Mouse (Mus musculus) mouse embryonic stem cell (cell line): Measurements from ENCODE around the gene Cyb5d2.

Experiments
- in situ Hi-C, 2 experiments: fragments of 300-500 bp; cut with MboI; formaldehyde crosslinking; loops; 1 replicate in 1 of 2; 3 replicates in 1 of 2; pipeline ENCODE4 v1.14.3; 2019 to 2020; ENCODE audit warnings: low sequenced_read_pairs in 2 of 2, low pct_unique_long_range_greater_than_20kb in 1 of 2, mixed read lengths in 1 of 2; ENCODE audit not compliant: unreplicated experiment in 1 of 2

Gene Cyb5d2

DNA sequence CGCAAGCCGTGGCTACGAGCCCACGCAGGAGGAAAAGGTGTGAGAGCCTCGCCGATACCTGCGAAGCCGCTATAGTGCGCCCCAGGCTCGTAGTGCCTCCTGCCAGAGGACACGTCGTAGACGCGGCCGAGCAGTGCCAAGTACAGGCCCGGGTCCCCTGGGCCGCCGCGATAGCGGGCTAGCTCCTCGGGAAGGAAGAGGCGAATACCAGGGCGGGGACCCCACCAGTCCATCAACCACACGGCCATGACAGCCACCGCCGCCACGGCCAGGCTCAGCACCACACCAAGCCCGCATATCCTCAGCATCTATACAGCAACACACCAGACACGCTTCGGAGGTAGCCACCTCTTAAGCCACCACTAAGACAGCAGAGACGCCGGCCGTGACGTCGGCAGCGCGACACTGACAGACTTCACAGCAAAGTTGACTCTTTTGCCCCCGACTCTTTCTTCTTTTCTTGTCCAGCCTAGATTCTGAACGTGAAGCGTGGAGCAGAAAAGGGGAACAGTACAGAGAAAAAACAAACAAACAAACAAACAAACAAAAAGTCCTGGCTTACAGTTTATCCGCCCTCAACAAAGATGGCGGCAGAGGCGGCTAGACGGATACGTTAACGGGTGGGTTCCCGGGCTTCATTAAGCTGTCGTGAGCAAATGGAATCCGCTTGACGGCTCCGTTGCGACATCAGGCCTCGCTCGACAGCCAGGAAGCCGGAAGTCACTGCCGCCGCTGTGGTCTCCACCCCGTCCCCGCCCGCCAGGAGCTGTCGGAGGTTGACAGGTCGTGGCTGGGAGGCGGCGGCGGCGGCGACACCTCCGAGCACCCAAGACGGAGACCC lies at the start of gene Cyb5d2, which contains the start of gene Zzef1:
Gene Cyb5d2, minus strand, starts transcription at position 688 of the 841 bp plus-strand sequence.
Gene Zzef1, plus strand, starts transcription at position 772 of the 841 bp plus-strand sequence.
- in situ Hi-C loops, result no loop called here

DNA sequence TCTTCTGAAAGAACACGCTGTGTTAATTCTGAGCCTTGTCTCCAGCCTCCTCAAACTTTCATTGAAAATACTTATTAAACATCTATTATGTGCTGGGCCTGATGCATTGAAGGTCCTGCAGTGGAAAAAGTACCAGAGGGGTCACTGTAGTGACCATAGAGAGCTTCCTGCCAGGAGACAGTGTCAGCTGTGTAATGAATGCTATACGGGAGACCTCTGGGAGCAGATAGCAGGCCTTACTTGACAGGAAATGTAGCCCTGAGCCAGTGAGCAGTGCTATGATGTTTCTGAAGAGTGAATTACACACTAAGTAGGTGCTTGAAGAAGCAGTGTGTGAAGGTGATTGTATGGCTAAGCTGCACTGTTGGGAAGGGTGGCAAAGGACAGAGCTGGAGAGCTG lies 49.6 kb upstream of the Cyb5d2 start:
- in situ Hi-C loops, result no loop called here

DNA sequence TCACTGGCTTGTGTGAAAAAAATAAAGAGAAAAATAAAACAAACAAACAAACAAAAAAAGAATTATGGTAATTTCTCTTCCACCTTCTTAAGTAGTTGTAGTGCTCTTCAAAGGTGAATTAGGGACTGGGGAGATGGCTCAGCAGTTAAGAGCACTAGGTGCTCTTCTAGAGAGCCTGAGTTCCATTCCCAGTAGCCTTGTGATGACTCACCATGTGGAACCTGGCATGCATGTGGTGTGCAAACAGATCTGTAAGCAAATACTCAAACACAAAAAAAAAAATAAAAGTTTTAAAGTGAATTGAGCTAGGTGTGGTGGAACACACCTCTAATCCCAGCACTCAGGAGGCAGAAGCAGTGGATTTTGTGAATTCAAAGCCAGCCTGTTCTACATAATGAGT lies 47.6 kb upstream of the Cyb5d2 start:
- in situ Hi-C loops, result no loop called here

DNA sequence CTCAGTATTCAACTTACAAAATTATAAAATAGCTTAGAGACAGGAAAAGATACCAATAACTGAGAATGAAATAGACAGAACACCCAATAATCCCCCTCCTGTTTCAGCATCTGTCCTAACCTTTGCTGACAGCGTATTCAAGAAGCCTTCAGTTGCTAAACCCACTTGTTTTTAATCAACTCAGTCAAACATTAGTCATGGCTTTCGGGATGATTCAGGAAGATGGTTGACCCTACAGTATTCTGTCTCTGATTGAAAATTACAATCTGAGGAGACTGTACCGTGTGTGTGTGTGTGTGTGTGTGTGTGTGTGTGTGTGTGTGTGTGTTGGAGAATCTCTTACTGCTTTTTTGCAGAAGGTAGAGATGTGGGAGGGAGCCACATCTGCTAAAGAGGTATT lies 46.8 kb upstream of the Cyb5d2 start:
- in situ Hi-C loops, result no loop called here

DNA sequence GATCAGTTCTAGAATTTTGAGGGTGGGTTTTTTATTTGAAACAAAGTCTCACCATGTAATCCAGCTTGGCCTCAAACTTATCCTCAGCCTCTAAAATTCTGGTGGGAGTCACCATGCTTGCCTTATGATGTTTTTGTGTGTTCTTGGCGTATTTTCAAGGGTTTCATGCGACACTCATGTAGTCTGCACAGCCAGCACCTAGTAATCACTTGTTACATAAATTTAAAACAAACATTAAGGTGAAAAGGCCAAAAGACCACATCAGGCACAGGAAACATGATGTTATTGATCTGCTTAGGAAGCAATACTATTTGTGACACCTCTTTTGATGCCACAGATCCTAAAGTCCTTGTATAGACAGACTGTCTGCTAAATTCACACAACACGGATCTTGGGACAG lies 33.9 kb upstream of the Cyb5d2 start:
- in situ Hi-C loops, result no loop called here

DNA sequence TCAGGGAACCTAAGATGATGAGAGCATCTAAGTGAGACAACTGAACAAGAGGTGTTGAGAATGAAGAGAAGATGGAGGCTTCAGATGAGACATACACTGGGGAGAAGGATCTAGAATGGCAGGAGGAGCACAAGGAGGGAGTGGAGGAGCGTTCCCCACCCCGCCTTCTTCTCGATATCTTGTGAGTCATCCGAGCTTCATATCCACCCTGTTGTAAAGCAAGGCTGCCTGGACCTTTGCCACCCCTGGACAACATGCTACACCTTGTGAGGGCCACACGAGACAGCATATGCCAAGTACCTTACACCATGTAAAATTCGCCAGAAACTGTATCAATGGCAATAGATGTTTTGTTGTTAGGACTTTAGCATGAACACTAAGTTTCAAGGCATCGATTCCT lies 25.1 kb upstream of the Cyb5d2 start:
- in situ Hi-C loops, result no loop called here

DNA sequence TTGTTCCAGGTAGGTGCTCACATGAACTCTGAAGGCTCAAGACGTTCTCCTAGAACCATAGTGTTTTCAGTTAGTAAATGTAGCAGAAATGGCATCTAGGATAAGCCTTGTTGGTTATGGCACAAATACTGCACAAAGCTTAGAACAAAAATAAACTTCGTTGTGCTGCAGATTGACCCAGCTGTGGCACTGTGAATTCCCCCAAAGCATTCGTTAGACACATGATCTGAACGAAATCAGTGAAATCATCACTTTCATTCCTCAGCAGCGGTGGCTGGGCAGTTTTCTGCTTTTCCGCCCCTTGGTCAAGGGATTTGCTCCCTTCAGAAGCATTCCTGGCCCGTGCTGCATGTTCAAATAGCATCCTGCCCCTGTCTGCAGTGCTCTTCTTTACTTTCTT lies 22.1 kb upstream of the Cyb5d2 start:
- in situ Hi-C loops, result loop anchor here in 1 of 2 experiments (10.0 kb wide), 1 partner anchor 167 kb away; no protein-coding TSS in a partner anchor

DNA sequence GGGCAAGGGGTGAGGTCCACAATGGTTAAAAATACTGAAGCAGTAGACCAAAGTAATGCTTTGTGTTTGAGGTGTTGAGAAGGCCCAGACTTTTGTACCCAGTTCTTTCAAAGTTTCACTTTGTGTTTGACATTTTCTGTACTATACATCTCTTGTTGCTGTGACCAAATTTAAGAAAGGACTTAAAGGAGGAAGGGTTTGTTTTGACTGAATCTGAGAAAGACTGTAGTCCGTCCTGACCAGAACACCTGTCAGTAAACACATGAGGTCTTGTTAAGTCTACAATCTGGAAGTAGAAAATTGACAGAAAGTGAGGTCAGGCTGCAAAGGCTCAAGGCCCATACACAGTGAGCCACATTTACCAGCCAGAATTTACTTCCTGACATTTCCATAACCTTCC lies 20.9 kb upstream of the Cyb5d2 start:
- in situ Hi-C loops, result loop anchor here in 1 of 2 experiments (10.0 kb wide), 1 partner anchor 168 kb away; no protein-coding TSS in a partner anchor

DNA sequence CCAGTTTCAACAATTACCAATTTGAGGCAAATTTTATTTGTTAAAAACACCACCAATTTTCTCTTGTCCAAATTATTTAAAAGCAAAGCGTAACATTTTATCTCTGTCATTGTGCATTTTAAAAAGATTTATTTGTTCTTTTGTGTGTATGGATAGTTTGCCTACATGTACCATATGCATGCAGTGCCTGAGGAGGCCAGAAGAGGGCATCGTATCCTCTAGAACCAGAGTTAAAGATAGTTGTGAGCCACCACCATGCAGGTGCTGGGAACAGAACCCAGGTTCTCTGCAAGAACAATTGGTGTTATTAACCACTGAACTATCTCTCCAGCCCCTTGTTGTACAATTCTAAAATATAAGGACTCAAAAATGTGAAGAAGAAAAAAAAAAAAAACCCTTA lies 18.2 kb upstream of the Cyb5d2 start:
- in situ Hi-C loops, result loop anchor here in 1 of 2 experiments (10.0 kb wide), 1 partner anchor 171 kb away; no protein-coding TSS in a partner anchor

DNA sequence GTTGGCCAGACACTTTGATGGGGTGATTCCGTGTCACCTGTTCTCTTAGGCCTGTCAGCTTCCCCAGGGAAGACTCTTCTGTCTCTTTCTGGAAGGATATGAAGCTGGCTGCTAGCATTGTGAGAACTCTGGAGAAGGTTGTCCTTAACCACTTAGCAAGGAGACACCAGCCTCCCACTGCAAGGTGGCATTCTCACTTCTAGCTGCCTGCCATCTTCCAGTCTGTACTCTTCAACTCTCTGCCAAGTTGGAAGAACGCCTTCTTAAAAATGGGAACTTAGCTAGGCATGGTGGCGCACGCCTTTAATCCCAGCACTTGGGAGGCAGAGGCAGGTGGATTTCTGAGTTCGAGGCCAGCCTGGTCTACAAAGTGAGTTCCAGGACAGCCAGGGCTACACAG lies 17.7 kb upstream of the Cyb5d2 start:
- in situ Hi-C loops, result loop anchor here in 1 of 2 experiments (10.0 kb wide), 1 partner anchor 171 kb away; no protein-coding TSS in a partner anchor

DNA sequence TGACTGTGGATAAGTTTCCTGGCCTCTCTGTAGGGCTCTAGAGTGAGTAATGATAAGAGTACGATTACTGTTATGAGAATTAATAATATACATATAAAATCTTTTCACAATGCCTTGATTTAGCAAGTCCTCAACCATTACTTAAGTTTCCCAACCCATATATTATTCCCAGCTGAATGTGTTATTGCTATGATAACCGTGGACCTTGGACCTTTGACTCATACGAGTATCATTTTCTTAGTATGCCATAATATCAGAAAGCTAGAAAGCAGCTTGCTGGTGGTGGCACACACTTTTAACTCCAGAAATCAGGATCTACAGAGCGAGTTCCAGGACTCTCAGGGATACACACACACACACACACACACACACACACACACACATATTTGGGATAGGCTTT lies 12.1 kb upstream of the Cyb5d2 start:
- in situ Hi-C loops, result no loop called here

DNA sequence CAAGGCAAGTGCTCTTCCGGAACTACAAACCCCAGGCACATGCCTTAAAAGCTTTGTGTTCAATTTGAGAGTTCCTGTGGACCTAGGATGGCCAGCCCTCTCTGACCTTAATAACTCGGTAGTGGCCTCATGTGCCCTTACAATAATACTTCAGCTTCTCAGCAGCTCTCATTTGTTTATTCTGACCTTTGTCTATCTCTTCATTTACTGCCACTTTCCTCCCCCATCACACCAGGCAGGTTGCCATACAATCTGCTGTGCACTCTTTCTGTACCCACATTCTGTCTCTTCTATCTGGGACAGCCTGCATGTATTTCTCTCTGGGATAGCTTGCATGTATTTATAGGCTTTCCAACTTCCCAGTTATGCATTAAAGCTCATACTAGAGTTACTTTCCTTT lies 10.6 kb upstream of the Cyb5d2 start:
- in situ Hi-C loops, result no loop called here

DNA sequence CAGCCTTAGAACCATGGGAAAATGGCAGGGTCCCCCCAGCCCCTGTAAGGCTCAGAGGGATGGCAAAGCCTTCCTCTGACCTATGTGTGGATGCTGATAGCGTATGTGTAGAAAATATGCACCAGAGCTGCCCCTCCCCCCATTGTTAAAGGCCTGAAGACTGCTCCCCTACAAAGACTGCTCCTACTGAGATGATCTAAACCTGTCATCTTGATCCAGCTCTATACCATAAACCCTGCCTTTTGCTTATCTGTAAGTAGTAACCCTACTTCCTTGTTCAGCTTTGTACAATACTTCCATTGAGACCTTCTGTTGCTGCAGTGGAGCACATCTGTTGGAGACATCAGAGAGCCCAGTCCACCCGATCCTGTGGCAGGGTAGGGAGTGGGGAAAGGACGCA lies 9.3 kb upstream of the Cyb5d2 start:
- in situ Hi-C loops, result no loop called here

DNA sequence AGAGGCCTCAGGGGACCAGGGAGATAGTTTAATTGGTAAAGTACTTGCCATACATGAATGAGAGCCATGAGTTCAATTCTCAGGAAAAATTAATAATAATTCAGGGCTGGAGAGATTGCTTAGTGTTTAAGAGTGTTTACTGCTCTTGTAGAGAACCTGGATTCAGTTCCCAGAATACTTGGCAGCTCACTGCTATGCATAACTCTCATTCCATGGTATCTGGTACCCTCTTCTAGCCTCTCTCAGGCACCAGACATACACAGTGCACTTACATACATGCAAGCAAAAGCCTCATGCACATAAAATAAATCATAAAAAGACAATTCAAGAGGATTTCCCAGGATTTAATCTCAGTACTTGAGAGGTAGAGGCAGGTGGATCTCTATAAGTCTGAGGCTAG lies 8.6 kb upstream of the Cyb5d2 start:
- in situ Hi-C loops, result no loop called here

DNA sequence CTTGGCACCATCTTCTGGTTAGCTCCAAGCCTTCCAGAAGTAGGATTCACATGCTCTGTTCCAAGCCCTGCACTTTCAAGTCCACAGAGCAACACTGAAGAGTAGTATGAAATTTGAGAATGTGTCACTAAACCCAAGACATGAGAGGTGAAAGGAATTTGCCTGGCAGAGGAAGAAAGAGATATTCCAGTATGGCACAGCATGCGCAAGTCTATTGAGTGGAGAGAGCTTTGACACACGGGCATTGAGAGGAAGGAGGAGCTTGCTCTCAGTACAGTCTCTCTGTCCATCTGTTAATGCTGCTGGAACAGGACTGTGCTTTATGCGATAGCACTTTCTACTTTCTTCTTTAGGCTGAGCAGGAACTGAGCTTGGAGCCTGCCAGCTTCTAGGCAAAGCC lies 7.1 kb upstream of the Cyb5d2 start:
- in situ Hi-C loops, result no loop called here

DNA sequence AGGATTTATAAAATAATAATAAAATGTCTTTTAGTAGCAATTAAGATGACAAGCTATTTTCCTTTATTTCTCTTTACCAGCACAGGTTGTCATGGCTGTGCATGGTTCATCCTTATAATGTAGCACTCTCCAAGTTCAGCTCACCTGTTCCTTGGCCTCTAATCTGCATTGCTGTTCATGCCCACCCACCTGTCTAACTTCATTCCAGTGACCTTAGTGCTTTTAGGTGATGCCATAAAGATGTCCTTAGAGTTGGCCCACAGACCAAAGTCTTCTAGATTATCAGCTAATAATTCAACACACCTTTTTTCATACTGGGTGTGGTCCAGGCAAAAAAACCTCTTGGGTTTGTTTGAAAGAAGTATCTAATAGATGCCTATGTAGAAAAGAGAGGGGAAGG lies 5.2 kb upstream of the Cyb5d2 start:
- in situ Hi-C loops, result no loop called here

DNA sequence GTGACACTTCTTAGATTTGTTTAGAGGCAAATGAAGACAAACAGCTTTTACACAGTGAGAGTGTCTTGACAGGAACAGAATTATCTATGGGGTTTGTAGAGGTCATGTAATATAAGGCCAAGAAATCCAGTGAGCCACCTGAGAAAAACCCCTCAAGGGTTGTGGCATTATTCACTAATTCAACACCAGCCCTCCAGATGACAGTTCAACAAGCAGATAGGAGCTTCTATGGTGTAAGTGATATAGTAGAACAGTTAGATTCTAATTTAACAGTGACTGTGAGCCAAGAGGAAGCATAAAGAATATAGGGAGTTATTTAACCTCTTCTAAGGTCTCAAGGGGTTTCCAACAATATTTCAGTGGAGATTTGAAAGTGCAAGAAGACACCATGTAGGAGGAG lies 2.2 kb upstream of the Cyb5d2 start:
- in situ Hi-C loops, result no loop called here

DNA sequence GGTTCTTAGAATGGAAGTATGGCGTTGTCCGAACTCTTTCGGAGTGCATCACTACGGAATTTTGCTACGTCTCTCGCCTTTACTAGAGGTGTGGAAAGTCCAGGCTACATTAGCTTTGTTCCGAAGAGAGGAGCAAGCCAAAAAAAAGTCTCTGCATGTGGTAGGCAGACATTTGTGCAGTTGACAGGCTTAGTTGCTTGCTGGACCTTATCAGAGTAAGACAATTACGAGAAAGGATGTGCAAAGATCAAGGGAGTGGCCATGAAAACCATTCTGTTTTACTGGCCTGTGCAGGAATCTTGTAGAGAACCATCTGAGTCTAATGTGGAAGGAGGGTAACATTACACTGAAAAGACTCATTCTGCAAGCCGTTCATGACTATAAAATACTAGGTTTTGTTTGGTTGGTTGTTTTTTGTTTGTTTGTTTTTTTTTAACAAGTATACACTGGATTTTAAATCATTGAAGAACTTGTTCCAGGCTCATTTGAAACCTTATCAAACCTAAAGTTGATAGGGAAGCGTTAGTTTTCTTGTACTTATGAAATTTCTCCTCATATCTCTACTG lies 914 bp upstream of the Cyb5d2 start:
- in situ Hi-C loops, result no loop called here

DNA sequence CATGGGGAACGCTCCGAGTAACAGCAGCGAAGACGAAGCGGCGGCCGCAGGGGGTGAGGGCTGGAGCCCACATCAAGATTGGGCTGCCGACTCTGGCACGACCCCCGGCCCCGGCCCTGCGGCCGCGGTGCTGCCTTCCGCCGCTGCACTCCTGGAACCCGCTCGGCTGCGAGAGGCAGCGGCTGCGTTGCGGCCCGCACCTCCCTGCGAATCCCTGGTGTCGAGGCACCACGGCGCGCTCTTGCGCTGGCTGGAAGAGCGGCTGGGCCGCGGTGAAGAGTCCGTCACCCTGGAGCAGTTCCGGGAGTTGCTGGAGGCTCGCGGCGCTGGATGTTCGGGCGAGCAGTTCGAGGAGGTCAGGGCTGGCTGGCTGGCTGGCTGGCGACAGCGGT lies 350 bp upstream of the Cyb5d2 start:
- in situ Hi-C loops, result no loop called here

DNA sequence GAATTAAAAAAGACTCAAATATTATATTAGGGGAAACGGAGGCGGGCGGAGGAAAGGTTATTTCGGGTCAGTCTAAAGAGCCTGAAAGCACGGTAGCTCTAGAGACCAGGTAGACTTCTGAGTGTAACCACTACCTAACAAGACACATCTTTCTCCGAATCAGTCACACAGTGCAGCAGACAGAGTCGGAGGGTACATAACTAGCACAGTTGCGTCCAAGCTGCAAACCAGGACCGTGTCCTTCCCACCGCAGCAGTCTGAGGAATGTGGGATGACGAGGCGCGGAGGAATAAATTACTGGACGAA lies 840 bp downstream of the Cyb5d2 start:
- in situ Hi-C loops, result no loop called here
